Mouse (Mus musculus): ENCODE measurements at regions not wholly inside any gene's neighbourhood (a gene's known extent, or its start where the extent isn't known, plus 50 kb on each side); places are given as distances from the start of the nearest gene placed in this dataset.

DNA sequence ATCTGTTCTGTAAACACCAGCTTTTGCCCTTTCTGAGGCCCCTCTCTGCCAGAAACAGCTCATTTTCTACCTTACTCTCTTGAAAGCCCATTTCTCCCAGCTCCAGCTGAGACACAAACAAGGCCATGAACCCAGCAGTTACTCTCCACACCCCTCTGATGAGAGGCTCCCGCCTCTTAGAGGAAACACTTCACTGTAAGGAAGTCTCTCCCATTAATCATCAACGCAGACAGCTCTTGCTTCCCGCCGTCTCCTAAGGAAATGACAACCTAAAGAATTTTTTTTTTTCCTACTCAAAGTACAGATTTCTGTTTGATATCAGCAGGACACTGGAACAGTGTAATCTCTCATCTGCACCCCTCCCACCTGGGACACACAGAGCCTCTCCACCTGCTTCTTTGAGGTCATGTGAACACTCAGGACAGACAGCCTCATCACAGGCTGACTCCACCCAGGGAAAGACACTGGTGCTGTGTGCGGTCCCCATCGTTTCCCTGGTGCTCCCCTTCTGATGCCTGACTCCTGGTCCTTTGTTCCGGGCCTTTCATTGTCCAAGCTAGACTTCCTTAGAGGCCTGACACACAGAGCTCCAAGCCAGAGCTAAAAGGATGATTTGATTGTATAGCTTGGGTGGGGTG lies 106.0 kb upstream of the Pmepa1 start:
- TF ChIP-seq CTCF (IDR thresholded peaks at IDR 0.05; ENCODE audit: borderline replicate concordance, control insufficient read depth, extremely low read depth, insufficient read depth, low read length, poor library complexity) (no peak), POLR2A (IDR thresholded peaks at IDR 0.05; ENCODE audit: control insufficient read depth, extremely low read depth, insufficient read depth, low read length, poor library complexity) (no peak)

Measured in thymus, adult 2 months (tissue).